Mouse (Mus musculus): Measurements from ENCODE around the gene Mta3. TPM values are rescaled to one million over a fixed set of nuclear protein-coding genes. Genes with fewer than 3 reads are reported as not detected.
A peak's percentile ranks its signal among the peaks of the same experiment; 100 is the strongest.

The Mta3 gene
- polyA plus RNA-seq, 1 experiment from 2014 or later: 41.0 TPM

DNA sequence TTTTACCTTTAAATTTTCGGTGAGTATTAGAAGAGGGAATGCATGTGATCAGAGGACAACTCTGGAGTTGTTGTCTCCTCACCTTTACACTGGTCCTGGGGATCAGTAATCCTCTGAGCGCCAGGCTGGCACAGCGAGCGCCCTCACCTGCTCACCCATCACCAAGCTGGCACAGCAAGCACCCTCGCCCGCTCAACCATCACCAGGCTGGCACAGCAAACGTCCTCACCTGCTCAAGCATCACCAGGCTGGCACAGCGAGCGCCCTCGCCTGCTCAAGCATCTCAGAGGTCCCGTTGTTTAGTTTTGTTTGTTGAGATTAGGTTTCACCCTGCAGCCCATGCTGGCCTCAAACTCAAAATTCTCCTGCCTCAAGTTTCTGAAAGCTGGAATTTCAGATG is 20.5 kb downstream of the Mta3 start:
- Histone ChIP-seq H3K27me3 (ENCODE audit: insufficient read depth, low read length) (no peaks in the 10 kb centered on the region), H3K4me2 (no peak overlapping the region), H3K4me3 (ENCODE audit: low read depth, low read length) (no peak overlapping the region), H3K36me3 (ENCODE audit: insufficient read depth) (no peaks in the 10 kb centered on the region), H3K27ac (ENCODE audit: low read depth) (no peak overlapping the region), H3K4me1 (ENCODE audit: insufficient read depth) (no peaks in the 10 kb centered on the region), H3K9me3 (ENCODE audit: low read depth, low read length) (no peaks in the 10 kb centered on the region), H3K9ac (no peak overlapping the region)
- 79% methylated on average over 11 of the region's 11 CpGs for WGBS
- no peak for TF ChIP-seq CTCF (IDR thresholded peaks at IDR 0.05; ENCODE audit: low read depth)
- ATAC-seq (ENCODE audit: insufficient read depth) (no peak), DNase-seq (no peak)

GRCm38 (mm10) chr17:83727707-83728106 is 21.7 kb downstream of the Mta3 start:
- ATAC-seq (ENCODE audit: insufficient read depth) (no peak), DNase-seq (no peak)
- TF ChIP-seq CTCF (IDR thresholded peaks at IDR 0.05; ENCODE audit: low read depth): no peak
- Histone ChIP-seq H3K36me3 (ENCODE audit: insufficient read depth) (no peaks in the 10 kb centered on the region), H3K4me1 (ENCODE audit: insufficient read depth) (no peaks in the 10 kb centered on the region), H3K27me3 (ENCODE audit: insufficient read depth, low read length) (no peaks in the 10 kb centered on the region), H3K4me3 (ENCODE audit: low read depth, low read length) (no peak overlapping the region), H3K4me2 (no peak overlapping the region), H3K9me3 (ENCODE audit: low read depth, low read length) (no peaks in the 10 kb centered on the region), H3K27ac (ENCODE audit: low read depth) (no peak overlapping the region), H3K9ac (no peak overlapping the region)
- WGBS: 93% methylated on average over 4 of the region's 4 CpGs

DNA sequence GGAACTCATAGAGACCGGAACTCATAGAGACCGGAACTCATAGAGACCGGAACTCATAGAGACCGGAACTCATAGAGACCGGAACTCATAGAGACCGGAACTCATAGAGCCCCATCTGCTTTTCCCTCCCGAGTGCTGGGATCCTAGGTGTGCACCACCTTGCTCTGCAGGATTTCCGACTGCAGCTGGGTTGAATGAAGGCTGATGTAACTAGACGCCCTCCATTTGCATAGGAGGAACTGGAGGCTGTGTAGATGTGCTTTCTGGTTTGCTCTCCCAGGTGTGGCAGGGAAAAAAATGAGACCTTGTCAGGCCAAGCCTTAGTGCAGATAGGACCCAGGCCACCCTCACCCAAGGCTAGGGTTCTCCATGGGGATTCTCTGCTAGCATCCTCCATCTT is 23.1 kb downstream of the Mta3 start:
- no peak for TF ChIP-seq CTCF (IDR thresholded peaks at IDR 0.05; ENCODE audit: low read depth)
- no peak for ATAC-seq (ENCODE audit: insufficient read depth)
- Histone ChIP-seq H3K4me2 (no peak overlapping the region), H3K27ac (ENCODE audit: low read depth) (no peak overlapping the region), H3K9me3 (ENCODE audit: low read depth, low read length) (no peaks in the 10 kb centered on the region), H3K9ac (no peak overlapping the region), H3K4me1 (ENCODE audit: insufficient read depth) (no peaks in the 10 kb centered on the region), H3K4me3 (ENCODE audit: low read depth, low read length) (no peak overlapping the region), H3K27me3 (ENCODE audit: insufficient read depth, low read length) (no peaks in the 10 kb centered on the region), H3K36me3 (ENCODE audit: insufficient read depth) (no peaks in the 10 kb centered on the region)
- 96% methylated on average over 9 of the region's 9 CpGs for WGBS
- DNase-seq: no peak

GRCm38 (mm10) chr17:83730123-83730522 is 24.2 kb downstream of the Mta3 start:
- no peak overlapping the region for H3K9ac ChIP-seq
- no peak for DNase-seq
- TF ChIP-seq CTCF (IDR thresholded peaks at IDR 0.05; ENCODE audit: low read depth): no peak
- no peaks in the 10 kb centered on the region for H3K36me3 ChIP-seq (ENCODE audit: insufficient read depth)
- H3K27me3 ChIP-seq (ENCODE audit: insufficient read depth, low read length): no peaks in the 10 kb centered on the region
- H3K27ac ChIP-seq (ENCODE audit: low read depth): no peak overlapping the region
- H3K4me3 ChIP-seq (ENCODE audit: low read depth, low read length): no peak overlapping the region
- no peak overlapping the region for H3K4me2 ChIP-seq
- no peaks in the 10 kb centered on the region for H3K4me1 ChIP-seq (ENCODE audit: insufficient read depth)
- no peaks in the 10 kb centered on the region for H3K9me3 ChIP-seq (ENCODE audit: low read depth, low read length)
- ATAC-seq (ENCODE audit: insufficient read depth): no peak
- WGBS: 92% methylated on average over 6 of the region's 6 CpGs

- 48% methylated on average over 10 of the region's 10 CpGs for WGBS
- H3K36me3 ChIP-seq (ENCODE audit: insufficient read depth): no peaks in the 10 kb centered on the region
- H3K4me2 ChIP-seq: no peak overlapping the region
- DNase-seq (peak; percentile 42), ATAC-seq (ENCODE audit: insufficient read depth) (no peak)
- no peak overlapping the region for H3K4me3 ChIP-seq (ENCODE audit: low read depth, low read length)
- TF ChIP-seq CTCF (IDR thresholded peaks at IDR 0.05; ENCODE audit: low read depth): no peak
- H3K9me3 ChIP-seq (ENCODE audit: low read depth, low read length): no peaks in the 10 kb centered on the region
- H3K27me3 ChIP-seq (ENCODE audit: insufficient read depth, low read length): no peaks in the 10 kb centered on the region
- H3K9ac ChIP-seq: no peak overlapping the region
- no peak overlapping the region for H3K27ac ChIP-seq (ENCODE audit: low read depth)
- no peaks in the 10 kb centered on the region for H3K4me1 ChIP-seq (ENCODE audit: insufficient read depth)
Measured at GRCm38 (mm10) chr17:83732166-83732629, 26.2 kb downstream of the Mta3 start.

DNA sequence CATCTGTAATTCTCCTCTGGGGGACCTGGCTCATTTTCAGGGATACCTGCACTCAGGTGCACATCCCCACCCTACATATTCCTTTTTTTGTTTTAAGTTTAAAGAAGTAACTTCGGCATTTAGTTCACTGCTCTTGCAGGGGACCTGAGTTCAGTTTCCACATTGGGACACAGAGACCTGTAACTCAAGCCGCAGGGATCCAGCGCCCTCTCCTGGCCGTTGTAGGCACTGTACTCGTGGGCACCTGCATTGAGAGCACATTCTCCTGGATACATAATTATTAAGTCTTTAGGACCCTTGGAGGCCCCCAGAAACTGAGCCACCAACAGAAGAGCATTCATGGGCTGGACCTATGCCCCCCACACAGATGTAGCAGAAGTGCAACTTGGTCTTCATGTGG is 26.8 kb downstream of the Mta3 start:
- Histone ChIP-seq H3K27ac (ENCODE audit: low read depth) (no peak overlapping the region), H3K36me3 (ENCODE audit: insufficient read depth) (no peaks in the 10 kb centered on the region), H3K4me1 (ENCODE audit: insufficient read depth) (no peaks in the 10 kb centered on the region), H3K4me2 (no peak overlapping the region), H3K9ac (no peak overlapping the region), H3K9me3 (ENCODE audit: low read depth, low read length) (no peaks in the 10 kb centered on the region), H3K27me3 (ENCODE audit: insufficient read depth, low read length) (no peaks in the 10 kb centered on the region), H3K4me3 (ENCODE audit: low read depth, low read length) (no peak overlapping the region)
- WGBS: 44% methylated on average over 5 of the region's 5 CpGs
- ATAC-seq (ENCODE audit: insufficient read depth) (no peak), DNase-seq (peak; percentile 72)
- peak; percentile 81 for TF ChIP-seq CTCF (IDR thresholded peaks at IDR 0.05; ENCODE audit: low read depth)

- no peaks in the 10 kb centered on the region for H3K9me3 ChIP-seq (ENCODE audit: low read depth, low read length)
- no peak for TF ChIP-seq CTCF (IDR thresholded peaks at IDR 0.05; ENCODE audit: low read depth)
- H3K4me1 ChIP-seq (ENCODE audit: insufficient read depth): no peaks in the 10 kb centered on the region
- H3K27ac ChIP-seq (ENCODE audit: low read depth): no peak overlapping the region
- H3K4me2 ChIP-seq: no peak overlapping the region
- no peak overlapping the region for H3K4me3 ChIP-seq (ENCODE audit: low read depth, low read length)
- H3K36me3 ChIP-seq (ENCODE audit: insufficient read depth): peaks cover 20% of the 10 kb centered on the region; the same call in 1 of the 2 replicates
- 90% methylated on average over 9 of the region's 9 CpGs for WGBS
- no peaks in the 10 kb centered on the region for H3K27me3 ChIP-seq (ENCODE audit: insufficient read depth, low read length)
- H3K9ac ChIP-seq: no peak overlapping the region
- ATAC-seq (ENCODE audit: insufficient read depth) (no peak), DNase-seq (no peak)
Measured at GRCm38 (mm10) chr17:83736701-83737100, 30.7 kb downstream of the Mta3 start.

DNA sequence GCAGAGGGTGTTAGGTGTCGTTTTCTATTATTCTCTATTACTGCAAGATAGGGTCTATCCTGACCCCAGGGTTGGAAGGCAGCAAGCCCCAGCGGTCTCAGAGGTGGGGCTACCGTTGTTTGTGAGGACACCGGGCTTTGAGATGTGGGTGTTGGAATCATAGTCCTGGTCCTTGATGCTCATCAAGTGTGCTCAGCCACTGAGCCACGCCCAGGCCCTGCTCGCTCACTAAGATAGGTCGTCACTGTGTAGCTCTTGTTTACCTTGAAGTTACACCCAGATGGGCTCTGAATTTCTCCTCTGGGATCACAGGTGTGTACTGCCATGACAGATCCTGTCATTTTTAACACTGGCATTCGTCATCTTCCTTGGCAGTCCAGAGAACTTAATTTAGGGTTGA is 31.8 kb downstream of the Mta3 start:
- no peak for TF ChIP-seq CTCF (IDR thresholded peaks at IDR 0.05; ENCODE audit: low read depth)
- Histone ChIP-seq H3K27me3 (ENCODE audit: insufficient read depth, low read length) (no peaks in the 10 kb centered on the region), H3K9ac (no peak overlapping the region), H3K36me3 (ENCODE audit: insufficient read depth) (peaks cover 23% of the 10 kb centered on the region; the same call in 1 of the 2 replicates), H3K9me3 (ENCODE audit: low read depth, low read length) (no peaks in the 10 kb centered on the region), H3K4me3 (ENCODE audit: low read depth, low read length) (no peak overlapping the region), H3K4me2 (no peak overlapping the region), H3K4me1 (ENCODE audit: insufficient read depth) (no peaks in the 10 kb centered on the region), H3K27ac (ENCODE audit: low read depth) (no peak overlapping the region)
- 87% methylated on average over 8 of the region's 8 CpGs for WGBS
- no peak for ATAC-seq (ENCODE audit: insufficient read depth)
- no peak for DNase-seq

Data from lung, embryonic 14.5 days (tissue).